Mouse (Mus musculus): ENCODE results near the gene Cacnb1. TPM values are rescaled to one million over a fixed set of nuclear protein-coding genes. Genes with fewer than 3 reads are reported as not detected.

Cacnb1 gene
- polyA plus RNA-seq, 1 experiment from 2014 or later, result 75.2 TPM

- 84% methylated on average over 9 of the region's 9 CpGs for WGBS
- ATAC-seq (replicated peaks), result no peak
- Histone ChIP-seq H3K36me3 (replicated peaks) (no peaks in the 10 kb centered on the region), H3K4me1 (peaks cover 30% of the 10 kb centered on the region), H3K9me3 (no peaks in the 10 kb centered on the region), H3K27ac (0 out of 2 replicates have a peak overlapping the region, but pooled peaks have one; percentile 52), H3K9ac (no peak overlapping the region), H3K4me2 (no peak overlapping the region), H3K4me3 (no peak overlapping the region), H3K27me3 (replicated peaks) (no peaks in the 10 kb centered on the region)
Measured at GRCm38 (mm10) chr11:97955146-97955902, 67.5 kb downstream of the Cacnb1 start.

- 63% methylated on average over 14 of the region's 14 CpGs for WGBS
- Histone ChIP-seq H3K27me3 (replicated peaks) (no peaks in the 10 kb centered on the region), H3K4me2 (no peak overlapping the region), H3K36me3 (replicated peaks) (no peaks in the 10 kb centered on the region), H3K4me3 (no peak overlapping the region), H3K9ac (no peak overlapping the region), H3K4me1 (peaks cover 38% of the 10 kb centered on the region), H3K9me3 (no peaks in the 10 kb centered on the region), H3K27ac (no peak overlapping the region)
- no peak for ATAC-seq (replicated peaks)
Measured at GRCm38 (mm10) chr11:97954469-97955141, 68.2 kb downstream of the Cacnb1 start.

GRCm38 (mm10) chr11:97953939-97954275 lies 68.9 kb downstream of the Cacnb1 start:
- ATAC-seq (replicated peaks), result no peak
- 93% methylated on average over 6 of the region's 6 CpGs for WGBS
- no peaks in the 10 kb centered on the region for H3K27me3 ChIP-seq (replicated peaks)

GRCm38 (mm10) chr11:97953179-97953938 lies 69.5 kb downstream of the Cacnb1 start:
- Histone ChIP-seq H3K9me3 (no peaks in the 10 kb centered on the region), H3K4me3 (no peak overlapping the region)

More at GRCm38 (mm10) chr11:97953939-97954275, 68.9 kb downstream of the Cacnb1 start:
- H3K9ac ChIP-seq, result no peak overlapping the region
- H3K27ac ChIP-seq, result no peak overlapping the region
- no peak overlapping the region for H3K4me3 ChIP-seq
- no peak overlapping the region for H3K4me2 ChIP-seq
- no peaks in the 10 kb centered on the region for H3K36me3 ChIP-seq (replicated peaks)
- peaks cover 36% of the 10 kb centered on the region for H3K4me1 ChIP-seq
- no peaks in the 10 kb centered on the region for H3K9me3 ChIP-seq

GRCm38 (mm10) chr11:97952367-97953006 lies 70.3 kb downstream of the Cacnb1 start:
- Histone ChIP-seq H3K9me3 (no peaks in the 10 kb centered on the region), H3K4me2 (no peak overlapping the region), H3K27me3 (replicated peaks) (no peaks in the 10 kb centered on the region), H3K27ac (no peak overlapping the region), H3K4me3 (no peak overlapping the region), H3K4me1 (peaks cover 36% of the 10 kb centered on the region), H3K36me3 (replicated peaks) (no peaks in the 10 kb centered on the region), H3K9ac (no peak overlapping the region)
- WGBS, result 78% methylated on average over 1 of the region's 1 CpGs
- ATAC-seq (replicated peaks), result no peak

More at GRCm38 (mm10) chr11:97953179-97953938, 69.5 kb downstream of the Cacnb1 start:
- Histone ChIP-seq H3K4me1 (peaks cover 36% of the 10 kb centered on the region), H3K9ac (no peak overlapping the region), H3K27me3 (replicated peaks) (no peaks in the 10 kb centered on the region), H3K27ac (no peak overlapping the region), H3K4me2 (no peak overlapping the region), H3K36me3 (replicated peaks) (no peaks in the 10 kb centered on the region)
- ATAC-seq (replicated peaks), result no peak
- WGBS, result 81% methylated on average over 16 of the region's 16 CpGs

Small RNAs within 50 kb of the gene (microRNA-seq; reads per million reads assigned to microRNA genes)
- gene Gm27597, result not detected

Other genes starting within 250 kb of the Cacnb1 start
- 0.50 and 1.1 TPM in 2 replicates for gene 1700001P01Rik, start 247.1 kb downstream of the Cacnb1 start, polyA plus RNA-seq (2015; fragmentation: Nextera tagmentation; extraction: Ambion mirVana)
- gene Rpl23, start 240.6 kb downstream of the Cacnb1 start, polyA plus RNA-seq (2015; fragmentation: Nextera tagmentation; extraction: Ambion mirVana), result 259 and 277 TPM in 2 replicates
- 198 and 199 TPM in 2 replicates for gene Lasp1, start 224.0 kb downstream of the Cacnb1 start, polyA plus RNA-seq (2015; fragmentation: Nextera tagmentation; extraction: Ambion mirVana)
- gene B230217C12Rik, start 182.3 kb downstream of the Cacnb1 start, polyA plus RNA-seq (2015; fragmentation: Nextera tagmentation; extraction: Ambion mirVana), result 33.3 and 33.8 TPM in 2 replicates
- gene Fbxo47, start 138.9 kb downstream of the Cacnb1 start, polyA plus RNA-seq (2015; fragmentation: Nextera tagmentation; extraction: Ambion mirVana), result 0.57 and 0.70 TPM in 2 replicates
- gene Plxdc1, start 36.6 kb downstream of the Cacnb1 start, polyA plus RNA-seq (2015; fragmentation: Nextera tagmentation; extraction: Ambion mirVana), result 1.7 and 1.8 TPM in 2 replicates
- 9.5 and 10.8 TPM in 2 replicates for gene Arl5c, start 26.9 kb downstream of the Cacnb1 start, polyA plus RNA-seq (2015; fragmentation: Nextera tagmentation; extraction: Ambion mirVana)
- 622 and 634 TPM in 2 replicates for gene Rpl19, start 3.7 kb upstream of the Cacnb1 start, polyA plus RNA-seq (2015; fragmentation: Nextera tagmentation; extraction: Ambion mirVana)
- 2.6 and 3.9 TPM in 2 replicates for gene Stac2, start 30.4 kb upstream of the Cacnb1 start, polyA plus RNA-seq (2015; fragmentation: Nextera tagmentation; extraction: Ambion mirVana)
- 32.8 and 33.2 TPM in 2 replicates for gene Fbxl20, start 127.4 kb upstream of the Cacnb1 start, polyA plus RNA-seq (2015; fragmentation: Nextera tagmentation; extraction: Ambion mirVana)
- gene Med1, start 170.3 kb upstream of the Cacnb1 start, polyA plus RNA-seq (2015; fragmentation: Nextera tagmentation; extraction: Ambion mirVana), result 57.4 and 57.8 TPM in 2 replicates
- gene Cdk12, start 180.0 kb upstream of the Cacnb1 start, polyA plus RNA-seq (2015; fragmentation: Nextera tagmentation; extraction: Ambion mirVana), result 9.5 and 9.7 TPM in 2 replicates